Mouse (Mus musculus): ENCODE measurements around the gene Psmc5.

Gene Psmc5

GRCm38 (mm10) chr11:106268326-106269059 is 12.5 kb downstream of the Psmc5 start:
- peak; percentile 71 to 76 for DNase-seq (ENCODE audit: low spot score in 2 of 2)

DNA sequence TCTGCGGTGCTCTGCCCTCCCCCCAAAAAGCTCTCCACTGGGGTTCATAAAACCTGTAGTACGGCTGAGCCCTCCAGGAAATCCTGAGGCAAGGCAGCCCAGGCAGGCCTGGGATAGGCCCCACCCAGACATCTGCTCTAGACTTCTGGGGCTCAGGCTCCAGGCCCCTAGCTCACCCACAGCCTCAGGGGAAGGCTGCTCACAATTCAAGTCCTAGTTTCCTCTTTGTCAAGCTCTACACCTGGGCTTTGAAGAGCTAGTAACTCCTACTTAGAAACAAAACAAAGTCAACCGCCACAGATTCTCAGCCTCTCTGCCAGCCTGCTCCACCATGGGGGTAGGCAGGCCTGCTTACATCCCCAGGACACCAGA is 13.1 kb downstream of the Psmc5 start:
- no peak for DNase-seq (ENCODE audit: low spot score in 2 of 2)

- no peak for DNase-seq (ENCODE audit: low spot score in 2 of 2)
These were observed 15.3 kb downstream of the Psmc5 start for GRCm38 (mm10) chr11:106271131-106271793.

DNA sequence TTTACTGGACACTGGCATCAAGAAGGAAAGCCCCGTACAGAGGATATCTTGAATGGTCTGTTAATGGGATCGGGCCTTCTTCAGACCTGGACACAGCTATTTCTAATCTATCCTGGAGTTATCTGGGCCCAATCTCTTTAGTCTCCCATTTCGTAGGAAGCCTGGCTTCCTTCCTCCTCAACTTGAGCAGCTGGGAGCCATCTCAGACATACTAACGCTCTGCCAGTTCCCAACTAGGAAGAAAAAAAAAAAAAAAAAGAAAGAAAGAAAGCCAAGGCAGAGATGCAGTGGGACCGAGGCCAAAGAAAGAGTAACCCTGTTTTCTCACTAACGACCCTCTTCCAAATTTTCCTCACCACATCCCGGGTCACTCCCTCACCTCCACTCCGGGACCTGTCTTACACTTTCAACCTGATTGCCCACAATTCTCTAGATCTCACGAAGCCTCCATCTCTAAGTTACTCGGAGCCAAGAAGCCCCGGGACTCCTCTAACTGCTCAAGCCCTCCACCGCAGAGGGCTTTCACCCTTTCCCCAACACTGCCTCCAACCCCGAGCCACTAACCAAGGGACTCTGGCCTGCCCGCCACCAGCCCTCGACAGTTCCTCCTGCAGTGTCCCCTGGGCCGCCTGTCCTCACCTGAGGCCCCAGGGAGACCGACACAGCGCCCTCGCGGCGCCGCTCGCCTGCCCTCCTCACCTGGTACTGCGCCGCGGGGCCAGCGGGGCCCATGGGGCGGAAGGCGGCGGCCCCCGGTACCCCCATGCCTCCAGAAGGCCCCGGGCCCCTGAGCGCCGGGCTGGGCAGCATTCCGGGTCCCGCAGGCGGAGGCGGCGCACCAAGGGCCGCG is 16.1 kb downstream of the Psmc5 start:
- peak in 1 of 2 experiments; percentile 49 for DNase-seq (ENCODE audit: low spot score in 2 of 2)

- DNase-seq (ENCODE audit: low spot score in 2 of 2) = peak; percentile 100
These were observed 16.8 kb downstream of the Psmc5 start, which contains the start of gene Smarcd2 for GRCm38 (mm10) chr11:106272644-106273310. Smarcd2 (minus strand) TSS chr11:106272972.

DNA sequence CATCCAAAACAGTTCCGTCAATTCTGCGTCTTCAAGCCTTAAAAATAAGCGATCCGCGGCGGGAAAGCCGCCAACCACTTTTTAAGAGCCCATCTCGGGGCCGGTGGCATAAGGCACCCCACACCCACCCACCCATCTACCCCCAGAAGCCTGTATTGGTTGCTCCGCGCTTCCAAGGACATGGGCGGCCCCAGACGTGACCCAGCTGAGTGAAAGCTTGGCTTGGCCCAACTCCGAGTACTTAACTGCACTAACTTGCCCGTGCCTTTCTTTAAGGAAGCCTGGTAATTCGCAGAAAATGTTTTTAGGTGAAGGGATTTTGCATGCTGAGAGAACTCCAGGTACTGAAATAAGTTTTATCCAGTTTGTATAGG is 17.3 kb downstream of the Psmc5 start:
- no peak for DNase-seq (ENCODE audit: low spot score in 2 of 2)

DNA sequence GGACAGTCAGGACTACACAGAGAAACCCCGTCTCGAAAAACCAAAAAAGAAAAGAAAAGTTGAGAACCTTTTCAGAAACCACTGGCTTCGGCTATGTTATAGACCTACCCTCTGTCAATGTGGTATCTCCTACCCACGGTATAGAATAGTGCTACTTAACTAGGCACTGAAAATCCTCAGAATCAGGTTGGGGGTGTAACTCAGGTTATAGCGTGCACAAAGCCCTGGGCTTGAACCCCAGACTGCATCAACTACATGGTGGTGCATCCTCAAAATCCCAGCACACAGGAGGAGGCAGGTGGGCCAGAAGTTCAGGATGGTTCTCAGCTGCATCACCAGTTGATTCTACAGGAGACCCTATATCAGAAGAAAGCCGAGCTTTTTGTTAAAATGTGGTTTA is 17.9 kb downstream of the Psmc5 start:
- no peak for DNase-seq (ENCODE audit: low spot score in 2 of 2)

DNA sequence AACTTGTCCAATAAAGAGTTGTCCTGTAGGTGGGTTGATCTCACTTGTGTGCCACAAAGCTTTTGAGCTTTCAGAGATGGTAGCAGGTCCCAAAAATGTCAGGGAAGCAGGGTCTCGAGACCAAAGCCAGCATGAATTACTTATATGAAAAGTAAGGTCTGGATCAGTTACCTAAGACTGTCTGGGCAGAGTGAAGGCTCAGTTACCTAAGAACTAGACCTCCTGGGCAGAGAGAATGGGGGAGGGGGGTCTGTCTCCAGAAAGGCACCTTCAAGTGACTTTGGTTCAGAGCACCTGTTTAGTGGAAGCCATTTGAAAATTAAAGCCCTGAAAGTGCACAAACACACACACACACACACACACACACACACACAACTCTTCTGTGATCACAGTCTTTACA is 18.4 kb downstream of the Psmc5 start:
- peak in 1 of 2 experiments; percentile 25 for DNase-seq (ENCODE audit: low spot score in 2 of 2)

GRCm38 (mm10) chr11:106274971-106275411 is 19.0 kb downstream of the Psmc5 start:
- DNase-seq (ENCODE audit: low spot score in 2 of 2) = no peak

GRCm38 (mm10) chr11:106276454-106276853 is 20.5 kb downstream of the Psmc5 start, which contains the start of gene Tcam1:
Tcam1 (plus strand) TSS chr11:106276672.
- peak; percentile 93 to 95 for DNase-seq (ENCODE audit: low spot score in 2 of 2)

GRCm38 (mm10) chr11:106282452-106282851 is 26.5 kb downstream of the Psmc5 start:
- no peak for DNase-seq (ENCODE audit: low spot score in 2 of 2)

DNA sequence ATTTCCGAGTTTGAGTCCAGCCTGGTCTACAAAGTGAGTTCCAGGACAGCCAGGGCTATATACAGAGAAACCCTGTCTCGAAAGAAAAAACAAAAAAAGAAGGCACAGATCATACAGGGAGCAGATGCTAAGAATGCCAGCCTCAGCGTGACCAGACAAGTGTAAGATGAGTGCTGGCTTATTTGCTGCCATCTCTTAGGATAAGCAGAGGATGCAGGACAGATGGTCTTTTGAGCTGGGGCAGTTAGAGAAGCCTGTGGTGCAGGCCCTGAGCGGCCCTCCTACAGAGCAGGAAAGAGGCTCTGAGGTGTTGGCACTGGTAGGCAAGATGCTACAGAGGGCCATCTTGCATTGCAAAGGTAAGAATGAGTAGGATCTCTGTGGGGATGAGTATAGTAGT is 27.4 kb downstream of the Psmc5 start:
- DNase-seq (ENCODE audit: low spot score in 2 of 2) = no peak

- DNase-seq (ENCODE audit: low spot score in 2 of 2) = no peak
These were observed 28.2 kb downstream of the Psmc5 start for GRCm38 (mm10) chr11:106284126-106284525.

- peak in 1 of 2 experiments; percentile 19 for DNase-seq (ENCODE audit: low spot score in 2 of 2)
These were observed 30.3 kb downstream of the Psmc5 start for GRCm38 (mm10) chr11:106286206-106286605.

- peak in 1 of 2 experiments; percentile 53 for DNase-seq (ENCODE audit: low spot score in 2 of 2)
These were observed 31.0 kb downstream of the Psmc5 start for GRCm38 (mm10) chr11:106286987-106287386.

GRCm38 (mm10) chr11:106289369-106289768 is 33.4 kb downstream of the Psmc5 start:
- no peak for DNase-seq (ENCODE audit: low spot score in 2 of 2)

DNA sequence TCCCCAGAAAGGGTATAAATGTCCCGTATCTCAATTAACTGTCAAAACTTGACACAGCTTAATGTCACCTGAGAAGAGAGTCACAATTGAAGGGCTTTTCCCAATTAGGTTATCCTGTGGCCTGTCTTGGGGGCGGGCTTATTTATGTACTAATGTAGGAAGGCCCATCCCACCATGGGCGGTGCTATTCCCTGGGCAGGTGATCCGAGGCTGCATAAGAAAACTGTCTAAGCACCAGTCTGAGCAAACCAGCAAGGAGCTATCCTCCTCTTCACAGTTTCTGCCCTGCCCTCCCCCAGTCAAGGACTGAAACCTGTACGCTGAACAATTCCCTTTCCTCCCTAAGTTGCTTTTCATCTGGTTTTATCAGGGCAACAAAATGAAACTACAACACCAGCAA is 34.4 kb downstream of the Psmc5 start:
- no peak for DNase-seq (ENCODE audit: low spot score in 2 of 2)

DNA sequence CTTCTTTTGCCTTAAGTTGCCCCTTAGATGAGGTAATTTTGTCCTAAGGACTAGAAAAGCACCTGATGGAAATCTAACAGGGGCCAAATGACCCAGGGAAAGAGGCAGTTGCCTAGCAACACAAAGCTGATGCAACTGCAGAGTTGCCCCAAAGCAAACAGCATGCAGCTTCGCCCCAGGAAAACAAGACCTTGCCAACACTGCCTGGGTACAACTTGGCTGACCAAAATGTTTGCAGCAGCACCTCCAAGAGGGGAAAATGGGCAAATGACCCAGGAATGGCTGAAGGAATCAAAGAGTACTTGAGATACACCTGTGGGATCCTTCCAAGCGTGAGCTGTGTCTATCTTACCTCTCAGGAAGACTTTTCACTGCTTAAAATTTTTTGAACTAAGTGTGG is 35.9 kb downstream of the Psmc5 start:
- DNase-seq (ENCODE audit: low spot score in 2 of 2) = no peak

- DNase-seq (ENCODE audit: low spot score in 2 of 2) = no peak
These were observed 45.8 kb downstream of the Psmc5 start, which contains the start of gene Gh for GRCm38 (mm10) chr11:106301765-106302164. Gh (minus strand) TSS chr11:106301865.

DNA sequence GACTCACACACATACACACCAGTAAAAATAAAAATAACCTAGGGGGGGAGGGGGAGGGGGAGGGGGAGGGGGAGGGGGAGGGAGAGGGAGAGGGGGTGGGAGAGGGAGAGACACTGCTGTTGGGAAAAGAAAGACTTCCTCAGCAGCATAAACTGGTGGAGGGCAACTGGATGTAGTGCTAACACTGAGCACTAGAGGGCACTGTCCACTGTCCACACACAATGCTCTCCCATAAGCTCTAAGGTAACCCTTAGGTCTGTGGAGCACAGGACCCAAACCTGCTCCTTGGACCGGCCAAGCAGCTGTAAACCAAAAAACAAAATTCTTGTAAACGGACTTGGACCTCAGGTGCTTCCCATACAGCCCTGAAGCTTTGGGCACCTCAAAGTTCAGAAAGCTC is 46.7 kb downstream of the Psmc5 start:
- DNase-seq (ENCODE audit: low spot score in 2 of 2) = no peak

- no peak for DNase-seq (ENCODE audit: low spot score in 2 of 2)
These were observed 49.6 kb downstream of the Psmc5 start for GRCm38 (mm10) chr11:106305348-106306064.

Data from right cerebral cortex, postnatal 10 days (tissue).